9 mouse cellular contexts compared by ENCODE assay signal in genomic region chr2:164862179-164862861, GRCm38 (mm10). TPM values are rescaled to one million over a fixed set of nuclear protein-coding genes. Genes with fewer than 3 reads are reported as not detected.
DNase-seq lines count a peak whose midpoint lies in the region; ATAC-seq lines count a peak whose summit lies in the region.
"Had no signal": no experiment of that assay in that cellular context is flagged by ENCODE, and none has a peak within 500 bp of the region (broad histone marks: within the 10 kb centered on the region; RNA-seq: fewer than 3 reads in every experiment).

No protein-coding gene starts in this region.

- peaks cover 22% of the 10 kb centered on the region for H3K27me3 ChIP-seq in limb, embryonic 15.5 days

- no peaks in the 10 kb centered on the region for H3K36me3 ChIP-seq in limb, embryonic 15.5 days
- H3K36me3 ChIP-seq: neural tube, embryonic 12.5 days had no signal

- H3K9me3 ChIP-seq in limb, embryonic 15.5 days: no peaks in the 10 kb centered on the region

- H3K4me1 ChIP-seq in brown adipose tissue, adult 24 weeks (ENCODE audit: control insufficient read depth, insufficient read depth, insufficient read length, low read length): peaks cover 23% of the 10 kb centered on the region
- H3K4me1 ChIP-seq in limb, embryonic 15.5 days: peaks cover 22% of the 10 kb centered on the region

- peak; percentile 53; the same call in 1 of the 2 replicates for ATAC-seq in limb, embryonic 15.5 days (ENCODE audit: insufficient number of reproducible peaks, low FRiP score, low TSS enrichment, low read depth)

- no peak overlapping the region for H3K4me2 ChIP-seq in limb, embryonic 15.5 days
- H3K4me2 ChIP-seq: neural tube, embryonic 12.5 days had no signal

- no peak overlapping the region for H3K9ac ChIP-seq in limb, embryonic 15.5 days
- H3K9ac ChIP-seq: neural tube, embryonic 12.5 days had no signal

- peak overlapping the region; percentile 91 for H3K27ac ChIP-seq in brown adipose tissue, adult 24 weeks (replicated peaks; ENCODE audit: low read depth, low read length)
- H3K27ac ChIP-seq in limb, embryonic 15.5 days: peak overlapping the region; percentile 8; the same call in 1 of the 2 replicates
- H3K27ac ChIP-seq: neural tube, embryonic 12.5 days had no signal

- peak; percentile 51 for DNase-seq in right cerebral cortex, postnatal 4 days
- DNase-seq in right cerebral cortex, adult 2 months (ENCODE audit: low spot score in 2 of 2): no peak
- DNase-seq in heart, adult 9 months (ENCODE audit: low spot score in 2 of 2): peak; percentile 65 to 76
- DNase-seq in skeletal muscle tissue, adult 2 months (ENCODE audit: low read depth, low spot score): peak; percentile 64
- DNase-seq in frontal cortex, adult 2 months (ENCODE audit: extremely low spot score in 1 of 2, low spot score in 1 of 2): no peak
- DNase-seq in right cerebral cortex, postnatal 14 days: no peak

- H3K4me3 ChIP-seq in brown adipose tissue, adult 24 weeks (ENCODE audit: insufficient read depth, low read depth, low read length): no peak overlapping the region
- no peak overlapping the region for H3K4me3 ChIP-seq in limb, embryonic 15.5 days
- H3K4me3 ChIP-seq: neural tube, embryonic 12.5 days had no signal

- WGBS in limb, embryonic 15.5 days: 28% methylated on average over 9 of the region's 9 CpGs

RNA-seq across cellular contexts. Expression of gene Pltp, which starts 4.8 kb away (rescaled TPM):
- 59.0 and 82.5 TPM in 2 replicates for polyA plus RNA-seq in brown adipose tissue, adult 24 weeks (2012; ENCODE audit: insufficient read depth, insufficient read length, missing spikeins)
- 57.1 and 61.8 TPM in 2 replicates for polyA plus RNA-seq in limb, embryonic 15.5 days (2015; fragmentation: Nextera tagmentation; extraction: Ambion mirVana)
- polyA plus RNA-seq in frontal cortex, adult 2 months (2012; rRNA removed): 154 and 170 TPM in 2 replicates

RNA-seq across cellular contexts. Expression of gene Pcif1, which starts 16.8 kb away (rescaled TPM):
- 21.6 and 25.6 TPM in 2 replicates for polyA plus RNA-seq in brown adipose tissue, adult 24 weeks (2012; ENCODE audit: insufficient read depth, insufficient read length, missing spikeins)
- polyA plus RNA-seq in limb, embryonic 15.5 days (2015; fragmentation: Nextera tagmentation; extraction: Ambion mirVana): 62.9 and 67.5 TPM in 2 replicates
- 47.4 and 47.7 TPM in 2 replicates for polyA plus RNA-seq in frontal cortex, adult 2 months (2012; rRNA removed)

RNA-seq across cellular contexts. Expression of gene Neurl2, which starts 29.1 kb away (rescaled TPM):
- polyA plus RNA-seq in brown adipose tissue, adult 24 weeks (2012; ENCODE audit: insufficient read depth, insufficient read length, missing spikeins): 1.1 and 4.1 TPM in 2 replicates
- polyA plus RNA-seq in limb, embryonic 15.5 days (2015; fragmentation: Nextera tagmentation; extraction: Ambion mirVana): 5.8 and 9.3 TPM in 2 replicates
- 6.6 and 6.9 TPM in 2 replicates for polyA plus RNA-seq in frontal cortex, adult 2 months (2012; rRNA removed)

RNA-seq across cellular contexts. Expression of gene Ctsa, which starts 29.6 kb away (rescaled TPM):
- 44.9 and 55.0 TPM in 2 replicates for polyA plus RNA-seq in brown adipose tissue, adult 24 weeks (2012; ENCODE audit: insufficient read depth, insufficient read length, missing spikeins)
- polyA plus RNA-seq in limb, embryonic 15.5 days (2015; fragmentation: Nextera tagmentation; extraction: Ambion mirVana): 178 and 187 TPM in 2 replicates
- 177 and 194 TPM in 2 replicates for polyA plus RNA-seq in frontal cortex, adult 2 months (2012; rRNA removed)

RNA-seq across cellular contexts. Expression of gene Spata25, which starts 34.0 kb away (rescaled TPM):
- not detected in 2 replicates for polyA plus RNA-seq in brown adipose tissue, adult 24 weeks (2012; ENCODE audit: insufficient read depth, insufficient read length, missing spikeins)
- polyA plus RNA-seq in limb, embryonic 15.5 days (2015; fragmentation: Nextera tagmentation; extraction: Ambion mirVana): not detected in 2 replicates
- polyA plus RNA-seq in frontal cortex, adult 2 months (2012; rRNA removed): 0.69 TPM in 1 of 2 replicates, not detected in the other
- polyA plus RNA-seq: neural tube, embryonic 12.5 days had no signal

Comparison
In these comparisons a context has a peak if more than half of its experiments do, and no peak if none do; other contexts are left out.
1. DNase-seq: peak in right cerebral cortex, postnatal 4 days (single experiment), heart, adult 9 months (2 of 2) and skeletal muscle tissue, adult 2 months (single experiment); none in right cerebral cortex, adult 2 months (0 of 2), frontal cortex, adult 2 months (0 of 2) and right cerebral cortex, postnatal 14 days (single experiment).